Mouse (Mus musculus) megakaryocyte, embryonic 14.5 days (primary cell): Measurements from ENCODE around the gene Armcx1.

Source experiments
- FLI1 ChIP-seq: IDR thresholded peaks from 2 replicates; pipeline ENCODE4 v1.6.1; 2012; ENCODE audit warnings: low read length, inconsistent platforms, mixed read lengths
- GATA1 ChIP-seq: IDR thresholded peaks from 3 replicates; pipeline ENCODE4 v1.6.1; 2012; ENCODE audit warnings: mixed read lengths, low read length, inconsistent platforms, borderline replicate concordance

DNA sequence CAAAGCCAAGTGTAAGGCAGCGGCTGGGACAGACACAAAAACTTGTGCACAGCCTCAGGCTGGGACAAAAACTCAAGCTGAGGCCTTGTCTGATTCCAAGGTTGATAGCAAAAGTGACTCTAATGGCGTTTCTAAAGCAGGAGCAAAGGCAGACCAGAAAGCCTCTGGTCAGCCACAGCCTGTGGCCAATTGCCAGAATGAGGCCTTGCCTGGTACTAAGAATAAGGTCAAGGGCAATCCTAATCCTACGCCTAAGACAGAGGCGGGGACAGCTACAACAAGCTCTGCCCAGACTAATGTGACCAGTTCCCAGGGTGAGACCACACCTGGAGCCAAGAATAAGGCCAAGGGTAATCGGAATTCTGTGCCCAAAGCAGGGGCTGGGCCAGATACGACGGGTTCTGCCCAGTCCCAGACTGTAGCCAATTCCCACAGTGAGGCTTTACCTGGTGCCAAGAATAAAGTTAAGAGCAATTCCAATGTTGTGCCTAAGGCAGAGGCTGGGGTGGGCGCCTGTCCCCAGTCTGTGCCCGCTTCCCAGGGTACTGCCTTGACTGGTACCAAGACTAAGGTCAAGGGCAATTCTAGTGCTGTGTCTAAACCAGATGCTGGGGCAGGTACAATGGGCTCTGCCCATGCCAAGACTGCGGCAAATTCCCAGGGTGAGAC is 26.8 kb upstream of the Armcx1 start:
- TF ChIP-seq GATA1 (no peak), FLI1 (no peak)
